Mouse (Mus musculus): Measurements from ENCODE around the gene Galnt15. TPM values are rescaled to one million over a fixed set of nuclear protein-coding genes. Genes with fewer than 3 reads are reported as not detected.

Galnt15 gene
- polyA plus RNA-seq (2015; fragmentation: Nextera tagmentation; extraction: Ambion mirVana): 0.82 and 0.86 TPM in 2 replicates

DNA sequence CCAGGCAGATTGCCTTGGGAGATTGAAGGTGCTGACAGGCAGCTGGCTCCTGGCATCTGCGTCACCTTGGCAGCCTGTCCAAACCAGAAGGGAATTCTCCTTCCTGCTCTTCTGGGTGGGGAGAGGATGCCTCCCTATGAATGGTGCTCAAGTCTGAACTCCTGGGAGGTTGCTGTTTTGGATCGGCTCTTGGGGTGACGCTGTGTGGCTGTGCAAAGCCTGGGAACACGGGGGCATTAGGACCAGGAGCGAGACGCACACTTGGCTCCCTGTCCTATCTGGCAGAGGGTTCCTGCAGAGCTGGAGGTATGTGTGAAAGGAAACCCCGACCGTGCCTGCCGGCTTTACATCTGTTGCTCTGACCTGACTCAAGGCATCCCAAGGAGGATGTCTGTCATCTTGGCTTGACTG is at the start of gene Galnt15:
Gene Galnt15, plus strand, starts transcription at position 309 of the 411 bp plus-strand sequence.
- DNase-seq (ENCODE audit: low spot score): no peak

GRCm38 (mm10) chr14:31994021-31994420 is 34.8 kb upstream of the Galnt15 start:
- DNase-seq (ENCODE audit: low spot score): no peak

- no peak for DNase-seq (ENCODE audit: low spot score)
Observed at GRCm38 (mm10) chr14:32000941-32001340, 27.8 kb upstream of the Galnt15 start.

- no peak for DNase-seq (ENCODE audit: low spot score)
Observed at GRCm38 (mm10) chr14:32002502-32003338, 26.1 kb upstream of the Galnt15 start.

DNA sequence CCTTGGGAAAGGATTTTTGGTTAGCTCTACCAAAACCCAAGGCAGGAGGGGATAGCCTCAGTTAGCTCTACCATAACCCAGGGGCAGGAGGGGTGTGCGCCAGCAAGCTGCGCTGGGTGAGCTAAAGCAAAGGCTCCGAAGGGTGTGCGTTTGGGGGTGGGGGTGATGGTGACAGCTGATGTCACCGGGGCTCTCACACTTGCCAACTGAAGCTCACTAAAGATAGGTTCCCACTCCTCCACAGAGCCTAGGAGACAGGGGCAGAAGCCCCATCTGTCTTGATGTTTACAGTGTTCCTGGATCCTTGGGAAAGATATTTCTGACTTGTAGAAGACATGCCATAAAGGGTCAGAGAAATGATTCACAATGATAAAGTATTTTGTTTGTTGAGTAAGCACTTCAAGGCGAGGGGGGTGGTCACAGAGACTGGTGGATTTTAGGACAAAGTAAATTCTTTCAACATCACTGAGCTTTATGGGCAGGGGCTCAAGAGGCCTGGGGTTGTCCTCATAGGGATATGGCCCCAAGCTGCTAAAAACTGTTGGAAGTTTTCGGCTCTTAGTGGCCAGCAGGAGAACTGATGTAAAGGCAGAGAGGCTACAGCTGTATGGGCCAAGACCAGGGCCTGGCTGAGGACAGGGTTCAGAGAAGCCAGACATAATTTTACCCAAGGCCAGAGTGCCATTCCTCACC is 24.7 kb upstream of the Galnt15 start:
- DNase-seq (ENCODE audit: low spot score): no peak

DNA sequence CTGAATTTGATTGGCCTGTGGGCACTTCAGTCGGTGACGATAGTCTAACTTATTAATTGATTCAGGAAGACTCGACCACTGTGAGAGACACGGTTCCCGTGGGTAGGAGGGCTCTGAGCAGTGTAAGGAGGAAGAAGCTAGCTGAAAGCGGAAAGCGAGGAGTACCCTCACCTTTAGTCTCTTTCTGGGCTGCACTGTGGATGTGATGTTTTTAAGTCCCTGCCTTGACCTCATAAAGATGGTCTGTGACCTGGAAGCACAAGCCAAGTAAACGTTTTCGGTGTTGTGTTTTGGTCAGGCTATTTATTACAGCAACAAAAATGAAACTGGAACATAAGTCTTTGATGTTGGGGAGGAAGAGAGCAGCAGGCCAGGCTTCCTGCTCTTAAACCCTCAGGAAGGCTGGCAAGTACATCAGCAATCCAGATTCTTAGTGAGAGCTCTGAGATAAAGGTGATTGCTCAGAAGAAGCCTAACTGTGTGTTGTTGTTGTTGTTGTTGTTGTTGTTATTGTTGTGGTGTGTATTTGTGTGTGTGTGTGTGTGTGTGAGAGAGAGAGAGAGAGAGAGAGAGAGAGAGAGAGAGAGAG is 23.0 kb upstream of the Galnt15 start:
- DNase-seq (ENCODE audit: low spot score): no peak

DNA sequence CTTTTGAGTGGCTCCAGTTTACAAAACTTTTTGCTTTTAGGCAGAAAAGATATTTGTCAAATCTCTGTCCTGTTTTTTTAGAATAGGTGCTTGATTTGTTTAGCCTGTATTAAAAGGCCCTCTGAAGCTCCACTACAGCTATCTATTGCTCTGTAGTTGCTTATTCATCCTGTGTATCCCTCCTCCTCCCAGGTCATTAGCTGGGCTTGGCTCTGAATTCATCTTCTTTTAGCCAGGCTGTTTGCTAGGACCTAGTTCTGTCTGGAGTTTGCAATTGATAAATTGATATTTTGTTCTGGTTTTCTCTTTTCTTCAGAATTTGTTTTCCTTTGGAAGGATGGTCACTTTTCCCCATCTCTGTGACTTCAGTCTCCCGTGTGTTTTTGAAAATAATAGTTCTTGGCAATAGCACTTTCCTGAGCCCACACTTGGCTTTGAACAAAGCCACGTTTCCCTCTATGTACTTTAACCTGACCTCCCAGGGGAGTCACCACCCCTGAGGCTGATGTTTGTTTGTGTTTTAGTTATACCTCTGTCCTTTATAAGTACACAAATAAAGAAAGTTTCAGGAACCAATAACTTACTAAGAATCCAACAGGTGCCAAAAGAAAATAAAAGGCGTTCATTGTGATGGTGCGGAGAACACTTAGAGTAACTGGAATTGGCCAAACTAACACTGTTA is 21.0 kb upstream of the Galnt15 start:
- no peak for DNase-seq (ENCODE audit: low spot score)

DNA sequence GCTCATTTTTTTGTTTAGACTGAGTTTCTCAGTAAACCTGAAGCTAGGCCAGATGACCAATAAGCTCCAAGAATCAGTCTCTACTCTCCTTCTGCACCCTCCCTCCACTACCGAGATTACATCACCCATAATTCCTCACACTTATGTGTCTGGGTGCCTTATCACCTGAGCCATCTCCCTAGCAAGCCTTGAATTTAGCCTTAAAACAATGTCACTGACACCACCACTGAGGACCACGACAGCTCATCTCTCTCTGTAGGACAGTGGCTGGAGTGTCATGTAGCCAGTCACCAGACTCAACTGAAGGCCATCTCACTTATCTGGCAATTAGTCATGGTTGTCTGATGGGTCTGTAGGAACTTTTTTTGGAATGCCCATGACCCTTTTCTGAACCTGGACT is 19.1 kb upstream of the Galnt15 start:
- no peak for DNase-seq (ENCODE audit: low spot score)

- no peak for DNase-seq (ENCODE audit: low spot score)
Observed at GRCm38 (mm10) chr14:32011547-32012304, 17.1 kb upstream of the Galnt15 start.

GRCm38 (mm10) chr14:32015131-32015770 is 13.5 kb upstream of the Galnt15 start:
- DNase-seq (ENCODE audit: low spot score): no peak

GRCm38 (mm10) chr14:32016466-32016865 is 12.3 kb upstream of the Galnt15 start:
- DNase-seq (ENCODE audit: low spot score): no peak

DNA sequence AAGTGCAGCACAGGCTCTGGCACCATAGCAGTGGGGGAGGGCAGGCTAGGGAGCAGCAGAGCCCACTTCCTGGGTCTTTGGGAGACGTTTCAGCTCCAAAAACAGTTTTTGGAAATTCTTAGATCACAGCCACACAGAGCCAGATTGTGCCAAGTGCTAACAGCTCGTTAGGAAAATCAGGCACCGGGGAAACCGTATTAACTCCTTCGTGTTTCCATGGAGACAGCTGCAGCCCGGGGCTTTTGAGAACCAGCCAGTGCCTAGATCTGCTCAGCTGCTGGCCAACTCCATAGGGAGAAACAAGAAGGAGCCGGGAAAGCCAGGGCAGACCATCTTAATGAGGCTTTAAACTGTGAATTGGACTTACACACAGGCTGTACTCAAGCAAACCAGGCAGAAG is 11.9 kb upstream of the Galnt15 start:
- no peak for DNase-seq (ENCODE audit: low spot score)

DNA sequence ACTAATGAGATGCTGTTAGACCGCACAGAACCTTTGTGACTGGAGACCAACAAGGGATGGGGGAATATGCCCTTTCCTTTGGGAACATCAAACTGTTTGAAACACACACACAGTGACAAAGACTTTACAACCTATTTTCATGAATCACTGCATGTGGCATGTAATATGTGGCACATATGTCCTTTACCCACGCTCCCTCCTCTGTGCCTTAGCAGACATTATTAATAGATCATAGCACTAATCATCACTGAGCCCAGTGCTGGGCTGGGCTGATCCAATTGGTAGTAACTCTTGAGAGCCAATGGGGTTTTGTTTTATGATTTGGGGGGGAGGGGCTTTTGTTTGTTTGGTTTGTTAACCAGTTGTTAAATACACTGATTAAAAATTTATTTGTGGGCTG is 11.3 kb upstream of the Galnt15 start:
- DNase-seq (ENCODE audit: low spot score): no peak

- DNase-seq (ENCODE audit: low spot score): no peak
Observed at GRCm38 (mm10) chr14:32019091-32019490, 9.7 kb upstream of the Galnt15 start.

GRCm38 (mm10) chr14:32021967-32022366 is 6.8 kb upstream of the Galnt15 start:
- DNase-seq (ENCODE audit: low spot score): no peak

DNA sequence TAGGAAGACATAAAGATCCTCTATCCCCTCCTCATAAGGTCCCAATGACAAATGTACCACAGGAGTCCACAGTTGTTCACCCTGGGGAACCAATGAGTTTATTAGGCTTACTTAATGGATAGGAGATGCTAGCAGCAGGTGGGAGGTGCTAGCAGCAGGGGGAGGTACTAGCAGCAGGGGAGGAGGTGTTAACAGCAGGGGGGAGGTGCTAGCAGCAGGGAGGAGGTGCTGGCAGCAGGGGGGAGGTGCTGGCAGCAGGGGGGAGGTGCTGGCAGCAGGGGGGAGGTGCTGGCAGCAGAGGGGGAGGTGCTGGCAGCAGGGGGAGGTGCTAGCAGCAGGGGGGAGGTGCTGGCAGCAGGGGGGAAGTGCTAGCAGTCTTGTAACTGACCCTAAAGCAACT is 6.3 kb upstream of the Galnt15 start:
- peak; percentile 18 for DNase-seq (ENCODE audit: low spot score)

GRCm38 (mm10) chr14:32023891-32024290 is 4.9 kb upstream of the Galnt15 start:
- DNase-seq (ENCODE audit: low spot score): no peak

DNA sequence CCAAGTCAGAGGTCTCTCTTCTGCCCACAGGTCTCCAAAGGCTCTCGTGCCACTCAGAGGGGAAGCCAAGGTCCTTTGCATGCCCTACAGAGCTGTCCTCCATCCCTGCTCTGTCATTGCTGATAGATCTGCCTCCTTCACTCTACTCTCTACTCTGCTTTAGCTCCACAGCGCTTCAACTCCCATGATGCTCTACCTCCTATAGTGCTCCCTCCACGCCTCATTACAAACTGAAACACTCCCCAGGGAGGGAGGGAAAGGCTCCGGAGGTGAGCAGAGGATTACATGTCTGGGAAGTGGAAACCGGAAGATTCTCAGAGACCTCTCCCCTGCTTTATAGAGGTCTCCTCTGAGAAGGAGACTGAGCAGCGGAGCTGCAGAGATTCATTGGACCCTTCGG is 1.6 kb upstream of the Galnt15 start:
- no peak for DNase-seq (ENCODE audit: low spot score)

DNA sequence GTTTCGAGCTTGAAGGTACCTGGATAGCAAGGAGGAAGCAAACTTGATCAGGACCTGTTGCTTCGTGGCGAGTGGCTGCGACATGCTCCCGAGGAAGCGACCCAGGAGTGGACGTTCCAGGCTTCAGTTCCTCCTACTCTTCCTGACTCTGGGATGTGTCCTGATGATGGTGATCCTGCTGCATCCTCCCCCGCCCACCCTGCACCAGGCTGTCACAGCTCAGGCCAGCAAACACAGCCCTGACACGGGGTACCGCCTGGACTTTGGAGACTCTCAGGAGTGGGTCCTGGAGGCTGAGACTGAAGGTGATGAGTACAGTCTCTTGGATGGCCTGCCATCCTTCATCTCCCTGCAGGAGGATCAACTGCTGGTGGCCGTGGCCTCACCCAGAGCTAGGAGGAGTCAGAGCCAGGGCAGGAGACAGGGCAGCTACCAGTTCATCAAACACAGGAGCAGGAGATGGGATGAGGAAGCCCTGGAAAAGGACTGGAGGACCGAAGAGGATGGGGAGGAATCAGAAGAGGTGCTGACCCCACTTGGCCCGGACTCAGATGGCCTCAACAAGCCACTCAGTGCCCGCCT is 713 bp downstream of the Galnt15 start:
- no peak for DNase-seq (ENCODE audit: low spot score)

DNA sequence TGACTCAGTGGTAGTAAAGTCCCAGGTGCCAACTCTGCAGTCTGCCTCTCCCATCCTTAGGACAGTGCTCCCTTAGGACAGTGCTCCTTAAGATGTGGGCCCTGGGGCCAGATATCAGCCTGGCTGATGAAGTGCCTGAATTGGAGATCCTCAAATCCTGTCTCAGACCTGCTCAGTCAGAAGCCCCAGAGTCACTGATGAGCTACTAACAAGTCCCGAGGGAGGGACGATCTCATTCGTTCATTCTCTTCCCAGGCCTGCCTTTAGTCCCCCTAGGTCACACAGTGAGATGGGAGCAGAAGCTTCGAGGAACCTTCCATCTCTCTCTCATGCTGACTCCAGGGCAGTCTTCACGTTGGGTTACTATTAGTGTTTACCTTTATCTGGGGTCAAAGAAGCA is 1.3 kb downstream of the Galnt15 start:
- DNase-seq (ENCODE audit: low spot score): no peak

Data from thymus, postnatal 0 days (tissue).